Mouse (Mus musculus): Measurements from ENCODE around the gene Mxi1.

DNA sequence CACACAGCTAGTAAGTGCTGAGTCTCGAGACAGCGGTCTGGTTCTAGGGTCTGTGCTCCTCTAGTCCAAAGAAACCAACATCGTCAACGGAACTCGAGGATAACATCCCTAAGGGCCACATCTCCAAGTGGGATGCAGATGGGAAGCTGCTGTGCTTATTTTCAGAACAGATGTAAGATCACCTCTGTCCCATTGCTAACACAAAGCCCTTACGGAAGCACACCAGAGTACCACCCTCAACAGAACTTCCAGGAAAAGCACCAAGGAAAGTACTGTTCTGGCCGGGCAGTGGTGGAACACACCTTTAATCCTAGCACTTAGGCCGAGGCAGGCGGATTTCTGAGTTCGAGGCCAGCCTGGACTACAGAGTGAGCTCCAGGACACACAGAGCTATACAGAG lies 68.1 kb downstream of the Mxi1 start:
- TF ChIP-seq CTCF (IDR thresholded peaks at IDR 0.05; ENCODE audit: low read depth) (no peak), EP300 (IDR thresholded peaks at IDR 0.05; ENCODE audit: low read depth) (no peak)

Data from liver, embryonic 14.5 days (tissue).